Mouse (Mus musculus) lung, postnatal 14 days (tissue): ENCODE results near the gene Olfr889.
"Not testable (repeated sequence)": the region's sequence is repeated elsewhere in the genome, so short reads cannot be mapped to it uniquely, and the experiment has no call there.

Experiments used
- DNase-seq: peaks from one replicate; pipeline ENCODE4 v3.0.0; 2021

The Olfr889 gene

DNA sequence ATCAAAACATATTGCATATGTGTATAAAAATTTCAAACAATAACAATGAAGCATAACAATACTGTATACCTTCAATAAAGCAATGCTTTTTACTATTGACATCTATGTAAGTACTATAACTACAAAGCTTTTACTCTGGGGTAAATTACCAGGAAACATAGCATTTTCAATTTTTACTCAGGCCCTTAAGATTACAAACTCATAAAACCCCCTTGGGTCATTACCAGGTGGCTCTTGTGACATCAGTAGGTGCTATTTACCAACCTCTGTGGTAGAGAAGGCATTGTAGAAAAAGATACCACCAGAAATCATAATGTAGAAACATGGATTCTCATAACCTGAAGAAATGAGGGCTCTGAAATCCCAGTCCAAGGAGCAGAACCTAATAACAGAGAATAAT lies at the start of gene Olfr889:
TSS of gene Olfr889 (plus strand) at position 301 of the 400 bp plus-strand sequence.
- no peak for DNase-seq

DNA sequence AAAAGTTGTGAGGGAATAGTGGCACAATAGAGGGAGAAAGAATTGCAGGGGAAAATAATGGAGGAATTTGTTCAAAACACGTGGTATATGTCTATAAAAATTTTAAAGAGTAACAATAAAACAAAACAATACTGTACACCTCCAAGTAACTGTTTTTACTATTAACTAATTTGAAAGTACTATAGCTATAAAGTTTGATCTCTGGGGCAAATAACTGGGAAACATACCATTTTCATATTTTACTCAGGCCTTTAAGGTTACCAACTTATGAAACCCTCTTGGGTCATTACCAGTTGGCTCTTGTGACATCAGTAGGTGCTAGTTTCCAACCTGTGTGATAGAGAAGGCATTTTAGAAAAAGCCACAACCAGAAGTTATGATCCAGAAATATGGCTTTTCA lies 31.2 kb upstream of the Olfr889 start, which contains the start of gene Olfr887:
TSS of gene Olfr887 (plus strand) at position 301 of the 400 bp plus-strand sequence.
- DNase-seq = no peak

DNA sequence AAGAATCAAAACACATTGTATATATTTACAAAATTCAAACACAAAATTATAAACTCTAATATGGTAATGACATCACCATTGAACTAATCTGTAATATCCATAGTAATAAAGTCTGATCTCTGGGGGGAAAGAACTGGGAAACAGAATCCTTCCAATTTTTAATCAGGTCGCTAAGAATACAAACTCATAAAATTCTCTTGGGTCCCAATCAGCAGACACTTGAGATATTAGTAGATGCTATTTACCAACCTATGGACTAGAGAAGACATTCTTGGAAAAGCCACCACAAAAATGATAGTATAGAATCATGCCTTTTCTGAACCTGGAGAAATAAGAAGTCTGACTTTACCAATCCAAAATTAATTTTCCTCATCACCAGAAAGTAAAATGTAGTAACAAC lies 7.2 kb upstream of the Olfr889 start, which contains the start of gene Olfr888:
TSS of gene Olfr888 (plus strand) at position 301 of the 400 bp plus-strand sequence.
- no peak for DNase-seq

DNA sequence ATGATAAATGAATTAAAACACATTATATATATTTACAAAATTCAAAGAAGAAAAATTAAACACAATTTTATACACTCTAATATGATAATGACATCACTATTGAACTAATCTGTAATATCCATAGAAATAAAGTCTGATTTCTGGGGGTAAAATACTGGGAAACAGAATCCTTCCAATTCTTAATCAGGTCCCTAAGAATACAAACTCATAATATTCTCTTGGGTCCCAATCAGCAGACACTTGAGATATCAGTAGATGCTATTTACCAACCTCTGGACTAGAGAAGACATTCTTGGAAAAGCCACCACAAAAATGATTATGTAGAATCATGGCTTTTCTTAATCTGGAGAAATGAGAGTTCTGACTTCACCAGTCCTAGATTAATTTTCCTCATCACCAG lies 27.2 kb downstream of the Olfr889 start, which contains the start of gene Olfr890:
TSS of gene Olfr890 (plus strand) at position 301 of the 400 bp plus-strand sequence.
- no peak for DNase-seq

DNA sequence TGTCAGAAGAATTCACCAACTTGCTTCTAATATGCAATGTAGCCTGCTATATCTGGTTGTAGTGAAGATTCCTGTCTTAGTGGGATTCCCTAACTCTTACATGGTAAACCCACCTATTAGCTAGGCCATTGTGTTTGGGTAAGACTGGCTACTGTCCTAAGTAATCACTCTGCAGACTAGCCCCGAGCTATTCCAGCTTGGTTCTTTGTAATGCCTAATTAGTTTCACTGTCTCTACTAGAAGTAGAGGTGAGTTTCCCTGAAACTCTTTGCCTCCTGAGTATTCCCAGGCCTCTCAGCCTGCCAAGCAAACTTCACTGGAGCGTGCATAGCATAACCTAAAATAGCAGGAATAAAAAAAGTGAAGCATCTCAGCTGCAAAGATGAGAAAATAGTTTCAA lies 53.3 kb downstream of the Olfr889 start:
- DNase-seq = not testable (repeated sequence)
